Mouse (Mus musculus) CD4-positive, CD25-positive, alpha-beta regulatory T cell, adult 2 months (primary cell): ENCODE measurements around the gene 2200002D01Rik.

Experiments
- DNase-seq: peaks from one replicate; pipeline ENCODE4 v3.0.0-alpha.2; 2012; ENCODE audit warnings: low read depth, low spot score

Gene 2200002D01Rik

GRCm38 (mm10) chr7:29279924-29280323 lies 31.7 kb upstream of the 2200002D01Rik start:
- DNase-seq, result no peak

GRCm38 (mm10) chr7:29279261-29279660 lies 31.0 kb upstream of the 2200002D01Rik start:
- DNase-seq, result no peak

- no peak for DNase-seq
Measured at GRCm38 (mm10) chr7:29277510-29277909, 29.2 kb upstream of the 2200002D01Rik start.

- no peak for DNase-seq
Measured at GRCm38 (mm10) chr7:29276715-29277114, 28.4 kb upstream of the 2200002D01Rik start.

- DNase-seq, result no peak
Measured at GRCm38 (mm10) chr7:29271687-29272465, 23.6 kb upstream of the 2200002D01Rik start.

GRCm38 (mm10) chr7:29270445-29270844 lies 22.2 kb upstream of the 2200002D01Rik start:
- DNase-seq, result no peak

GRCm38 (mm10) chr7:29266931-29267330 lies 18.7 kb upstream of the 2200002D01Rik start:
- DNase-seq, result no peak

- DNase-seq, result no peak
Measured at GRCm38 (mm10) chr7:29265636-29266035, 17.4 kb upstream of the 2200002D01Rik start.

GRCm38 (mm10) chr7:29263831-29264230 lies 15.6 kb upstream of the 2200002D01Rik start:
- no peak for DNase-seq

- no peak for DNase-seq
Measured at GRCm38 (mm10) chr7:29262151-29262550, 13.9 kb upstream of the 2200002D01Rik start.

GRCm38 (mm10) chr7:29259781-29260730 lies 11.8 kb upstream of the 2200002D01Rik start:
- no peak for DNase-seq

- DNase-seq, result no peak
Measured at GRCm38 (mm10) chr7:29257368-29257767, 9.1 kb upstream of the 2200002D01Rik start.

GRCm38 (mm10) chr7:29255875-29256274 lies 7.6 kb upstream of the 2200002D01Rik start:
- no peak for DNase-seq

- no peak for DNase-seq
Measured at GRCm38 (mm10) chr7:29253842-29254241, 5.6 kb upstream of the 2200002D01Rik start.

GRCm38 (mm10) chr7:29251166-29251565 lies 2.9 kb upstream of the 2200002D01Rik start:
- DNase-seq, result peak; percentile 45

GRCm38 (mm10) chr7:29247706-29248105 lies 560 bp downstream of the 2200002D01Rik start:
- peak; percentile 29 for DNase-seq

GRCm38 (mm10) chr7:29247314-29247700 lies 959 bp downstream of the 2200002D01Rik start:
- peak; percentile 86 for DNase-seq

GRCm38 (mm10) chr7:29246619-29247313 lies 1.5 kb downstream of the 2200002D01Rik start:
- DNase-seq, result no peak

- no peak for DNase-seq
Measured at GRCm38 (mm10) chr7:29246015-29246414, 2.3 kb downstream of the 2200002D01Rik start.

- peak; percentile 75 for DNase-seq
Measured at GRCm38 (mm10) chr7:29244732-29245416, 3.4 kb downstream of the 2200002D01Rik start.
